Mouse (Mus musculus): ENCODE measurements around the gene Dlat. TPM values are rescaled to one million over a fixed set of nuclear protein-coding genes. Genes with fewer than 3 reads are reported as not detected.
A peak's percentile ranks its signal among the peaks of the same experiment; 100 is the strongest.

Dlat gene
- polyA plus RNA-seq, 1 experiment from 2014 or later = 47.7 TPM

GRCm38 (mm10) chr9:50604338-50604737, 55.2 kb downstream of the Dlat start:
- no peaks in the 10 kb centered on the region for H3K27me3 ChIP-seq
- H3K4me1 ChIP-seq = peaks cover 19% of the 10 kb centered on the region
- H3K36me3 ChIP-seq = peaks cover 41% of the 10 kb centered on the region
- no peaks in the 10 kb centered on the region for H3K9me3 ChIP-seq
- peak overlapping the region; percentile 87 for H3K27ac ChIP-seq
- WGBS = 2% methylated on average over 6 of the region's 6 CpGs
- H3K4me3 ChIP-seq = peak overlapping the region; percentile 85
- H3K9ac ChIP-seq = peak overlapping the region; percentile 87
- ATAC-seq (ENCODE audit: insufficient number of reproducible peaks, low FRiP score, low TSS enrichment, low read depth) = no peak
- peak overlapping the region; percentile 67 for H3K4me2 ChIP-seq

DNA sequence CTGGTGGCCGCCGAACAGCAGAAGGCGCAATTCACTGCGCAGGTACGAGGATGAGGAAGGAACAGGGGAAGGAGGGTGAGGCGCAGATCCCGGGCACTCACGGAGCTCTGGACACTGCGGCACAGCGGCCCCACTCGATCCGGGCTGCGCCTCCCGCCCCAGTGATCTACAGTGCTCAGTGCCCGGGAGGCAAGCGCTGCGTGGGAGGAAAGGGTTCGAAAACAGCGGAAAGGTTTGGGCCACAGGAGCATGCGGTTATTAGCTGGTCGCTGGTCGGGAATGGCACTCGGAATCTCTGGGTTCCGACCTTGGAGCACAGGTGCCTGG, 55.6 kb downstream of the Dlat start:
- peak; percentile 75; the same call in 1 of the 2 replicates for ATAC-seq (ENCODE audit: insufficient number of reproducible peaks, low FRiP score, low TSS enrichment, low read depth)
- peaks cover 42% of the 10 kb centered on the region for H3K36me3 ChIP-seq
- H3K4me2 ChIP-seq = peak overlapping the region; percentile 67
- peaks cover 19% of the 10 kb centered on the region for H3K4me1 ChIP-seq
- no peaks in the 10 kb centered on the region for H3K27me3 ChIP-seq
- WGBS = 0% methylated on average over 24 of the region's 24 CpGs
- peak overlapping the region; percentile 87 for H3K9ac ChIP-seq
- no peaks in the 10 kb centered on the region for H3K9me3 ChIP-seq
- H3K4me3 ChIP-seq = peak overlapping the region; percentile 85
- peak overlapping the region; percentile 87 for H3K27ac ChIP-seq

DNA sequence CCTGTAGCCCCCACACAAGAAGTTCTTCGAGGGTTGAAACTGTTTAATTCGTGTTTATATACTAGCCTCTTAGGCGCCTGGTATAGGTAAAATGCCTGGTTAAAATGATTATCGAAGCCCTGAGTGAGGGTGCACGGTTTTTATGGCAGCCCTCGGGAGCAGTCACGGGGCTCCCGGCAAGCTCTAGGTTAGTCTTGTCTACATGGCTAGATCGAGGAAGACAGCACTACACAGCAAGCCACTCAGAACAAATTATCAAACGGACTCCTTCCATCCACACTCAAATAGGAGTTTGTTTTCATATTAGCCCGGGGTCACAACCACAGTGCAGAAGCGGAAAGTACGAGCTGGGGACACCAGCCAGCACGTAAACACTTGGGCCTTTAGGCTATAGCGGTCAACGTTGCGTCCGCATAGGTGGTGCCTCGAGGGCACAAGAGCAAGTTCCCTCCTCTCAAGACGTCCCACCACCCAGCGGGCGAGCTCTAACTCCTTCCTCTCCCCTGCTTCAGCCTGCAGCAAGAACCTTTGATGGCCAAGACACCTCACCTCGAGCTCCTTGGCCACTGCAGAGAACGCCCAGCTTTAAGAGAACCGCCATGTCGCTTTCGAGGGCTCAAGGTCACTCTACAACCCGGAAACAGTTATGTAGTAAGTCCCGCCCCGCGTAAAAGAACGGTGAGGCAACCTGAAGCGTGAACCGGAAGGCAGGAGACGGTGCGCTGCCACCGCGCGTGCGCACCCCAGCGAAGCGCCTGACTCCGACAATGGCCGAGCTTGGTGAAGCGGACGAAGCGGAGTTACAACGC, 56.2 kb downstream of the Dlat start, which contains the start of the genes Sdhd and Timm8b:
Sdhd (minus strand) TSS at position 624 of the 809 bp plus-strand sequence.
Timm8b (plus strand) TSS at position 722 of the 809 bp plus-strand sequence.
- peak within 1 kb of the TSS; percentile 87 for H3K27ac ChIP-seq
- peak within 1 kb of the TSS; percentile 85 for H3K4me3 ChIP-seq
- under 1% methylated on average over 48 of the region's 48 CpGs for WGBS
- H3K4me2 ChIP-seq = peak within 1 kb of the TSS; percentile 67
- no peaks in the 10 kb centered on the region for H3K27me3 ChIP-seq
- H3K9ac ChIP-seq = peak within 1 kb of the TSS; percentile 87
- H3K9me3 ChIP-seq = no peaks in the 10 kb centered on the region
- peaks cover 19% of the 10 kb centered on the region for H3K4me1 ChIP-seq
- peak; percentile 94 for ATAC-seq (ENCODE audit: insufficient number of reproducible peaks, low FRiP score, low TSS enrichment, low read depth)
- H3K36me3 ChIP-seq = peaks cover 43% of the 10 kb centered on the region

DNA sequence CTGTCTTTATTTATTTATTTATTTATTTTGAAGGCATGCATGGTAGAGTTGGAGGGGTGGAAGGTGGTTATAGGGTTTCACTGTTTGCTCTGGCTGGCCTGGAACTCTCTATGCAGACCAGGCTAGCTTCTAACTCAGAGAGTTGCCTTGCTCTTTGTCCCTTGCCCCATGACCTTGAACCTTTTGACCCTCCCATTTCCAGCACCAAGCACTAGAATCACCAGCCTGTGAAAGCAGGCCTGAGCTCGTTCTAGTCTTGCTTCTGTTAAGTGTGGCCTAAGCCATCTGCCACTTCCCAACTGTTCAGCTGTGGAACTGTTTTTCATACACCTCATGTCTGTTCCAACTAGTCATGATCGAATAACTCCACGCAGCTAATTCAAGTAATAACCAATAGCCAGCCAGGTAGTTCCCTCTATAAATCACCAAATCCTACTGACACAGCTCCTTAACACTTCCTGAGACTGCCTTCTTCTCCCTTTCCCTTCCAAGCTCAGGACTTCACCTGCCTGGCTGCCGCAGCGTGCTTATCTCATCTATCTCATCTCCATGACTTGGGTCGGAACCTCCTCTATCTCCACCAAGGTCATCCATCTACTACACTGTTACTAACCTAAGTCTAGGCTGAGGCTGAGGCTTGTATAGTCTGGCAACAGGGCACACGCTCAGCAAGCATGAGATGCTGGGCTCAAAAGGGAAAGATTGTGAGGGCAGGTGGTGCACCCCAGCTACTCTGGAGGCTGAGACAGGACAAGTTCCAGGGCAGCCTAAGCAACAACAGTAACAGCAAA, 57.3 kb downstream of the Dlat start:
- H3K27me3 ChIP-seq = no peaks in the 10 kb centered on the region
- no peak for ATAC-seq (ENCODE audit: insufficient number of reproducible peaks, low FRiP score, low TSS enrichment, low read depth)
- H3K4me3 ChIP-seq = peak overlapping the region; percentile 85
- WGBS = 84% methylated on average over 7 of the region's 7 CpGs
- H3K27ac ChIP-seq = no peak overlapping the region
- peak overlapping the region; percentile 11; the same call in 1 of the 2 replicates for H3K9ac ChIP-seq
- peaks cover 19% of the 10 kb centered on the region for H3K4me1 ChIP-seq
- H3K36me3 ChIP-seq = peaks cover 43% of the 10 kb centered on the region
- peak overlapping the region; percentile 67 for H3K4me2 ChIP-seq
- no peaks in the 10 kb centered on the region for H3K9me3 ChIP-seq

DNA sequence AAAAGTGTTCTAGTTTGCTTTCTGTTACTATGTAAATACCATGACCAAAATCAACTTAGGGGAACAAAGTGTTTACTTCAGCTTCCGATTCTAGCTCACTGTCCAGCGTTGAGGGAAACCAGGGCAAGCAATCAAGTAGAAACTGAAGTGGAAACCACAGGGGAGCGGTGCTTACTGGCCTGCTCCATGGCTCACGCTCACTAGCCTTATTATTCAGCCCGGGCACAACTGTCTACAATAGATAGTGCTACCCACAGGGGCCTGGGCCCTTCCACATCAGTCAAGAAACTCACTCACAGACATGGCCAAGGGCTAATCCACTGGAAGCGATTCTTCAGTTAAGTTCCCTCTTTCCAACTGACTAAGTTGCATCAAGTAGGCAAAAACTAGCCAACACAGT, 58.0 kb downstream of the Dlat start:
- H3K4me3 ChIP-seq = no peak overlapping the region
- WGBS = 92% methylated on average over 6 of the region's 6 CpGs
- H3K36me3 ChIP-seq = peaks cover 46% of the 10 kb centered on the region

GRCm38 (mm10) chr9:50596973-50597372, 62.6 kb downstream of the Dlat start:
- H3K4me3 ChIP-seq = no peak overlapping the region
- H3K4me2 ChIP-seq = no peak overlapping the region
- ATAC-seq (ENCODE audit: insufficient number of reproducible peaks, low FRiP score, low TSS enrichment, low read depth) = no peak
- 97% methylated on average over 8 of the region's 8 CpGs for WGBS
- H3K36me3 ChIP-seq = peaks cover 56% of the 10 kb centered on the region
- no peaks in the 10 kb centered on the region for H3K27me3 ChIP-seq
- no peaks in the 10 kb centered on the region for H3K9me3 ChIP-seq
- no peak overlapping the region for H3K27ac ChIP-seq
- H3K9ac ChIP-seq = no peak overlapping the region
- peaks cover 1% of the 10 kb centered on the region for H3K4me1 ChIP-seq

More for the DNA sequence above, 58.0 kb downstream of the Dlat start:
- Histone ChIP-seq H3K4me1 (peaks cover 19% of the 10 kb centered on the region), H3K9me3 (no peaks in the 10 kb centered on the region), H3K27ac (no peak overlapping the region), H3K4me2 (no peak overlapping the region), H3K27me3 (no peaks in the 10 kb centered on the region), H3K9ac (no peak overlapping the region)
- no peak for ATAC-seq (ENCODE audit: insufficient number of reproducible peaks, low FRiP score, low TSS enrichment, low read depth)

DNA sequence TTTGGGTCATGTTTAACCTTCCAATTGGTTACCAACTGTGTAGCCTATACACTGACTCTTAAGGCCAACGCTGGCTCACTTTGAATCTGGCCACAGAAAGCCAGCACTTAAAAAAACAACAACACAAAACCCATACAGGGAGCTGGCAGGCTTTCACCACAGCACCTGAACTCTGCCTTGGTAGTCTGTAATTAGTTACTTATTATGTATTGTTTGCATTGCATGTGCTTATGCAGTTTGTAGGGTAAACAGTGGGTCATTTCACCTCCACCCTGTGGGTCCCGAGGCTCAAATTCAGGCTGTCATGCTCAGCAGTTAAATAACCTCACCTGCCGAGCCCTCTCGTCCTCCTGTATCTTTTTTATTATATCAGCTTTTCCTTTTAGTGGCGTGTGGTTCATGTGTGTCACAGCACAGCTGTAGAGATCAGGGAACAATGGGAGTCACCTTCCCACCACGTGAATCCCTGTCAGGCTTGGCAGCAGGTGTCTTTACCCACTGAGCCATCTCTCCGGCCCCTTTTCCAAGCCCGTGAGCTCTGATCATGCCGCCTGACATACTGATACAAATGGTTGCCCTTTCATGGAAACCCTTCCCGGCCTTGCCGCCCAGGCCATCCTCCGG, 64.7 kb downstream of the Dlat start:
- ATAC-seq (ENCODE audit: insufficient number of reproducible peaks, low FRiP score, low TSS enrichment, low read depth) = no peak
- no peak overlapping the region for H3K4me2 ChIP-seq
- no peak overlapping the region for H3K9ac ChIP-seq
- 77% methylated on average over 12 of the region's 12 CpGs for WGBS
- no peaks in the 10 kb centered on the region for H3K27me3 ChIP-seq
- no peaks in the 10 kb centered on the region for H3K9me3 ChIP-seq
- peaks cover 48% of the 10 kb centered on the region for H3K36me3 ChIP-seq
- H3K4me3 ChIP-seq = no peak overlapping the region
- H3K4me1 ChIP-seq = no peaks in the 10 kb centered on the region
- no peak overlapping the region for H3K27ac ChIP-seq

GRCm38 (mm10) chr9:50593544-50593943, 66.0 kb downstream of the Dlat start:
- WGBS = 100% methylated on average over 3 of the region's 3 CpGs
- Histone ChIP-seq H3K27ac (no peak overlapping the region), H3K36me3 (peaks cover 36% of the 10 kb centered on the region), H3K9me3 (no peaks in the 10 kb centered on the region), H3K4me1 (no peaks in the 10 kb centered on the region), H3K4me2 (no peak overlapping the region), H3K9ac (no peak overlapping the region), H3K27me3 (no peaks in the 10 kb centered on the region), H3K4me3 (no peak overlapping the region)
- no peak for ATAC-seq (ENCODE audit: insufficient number of reproducible peaks, low FRiP score, low TSS enrichment, low read depth)

DNA sequence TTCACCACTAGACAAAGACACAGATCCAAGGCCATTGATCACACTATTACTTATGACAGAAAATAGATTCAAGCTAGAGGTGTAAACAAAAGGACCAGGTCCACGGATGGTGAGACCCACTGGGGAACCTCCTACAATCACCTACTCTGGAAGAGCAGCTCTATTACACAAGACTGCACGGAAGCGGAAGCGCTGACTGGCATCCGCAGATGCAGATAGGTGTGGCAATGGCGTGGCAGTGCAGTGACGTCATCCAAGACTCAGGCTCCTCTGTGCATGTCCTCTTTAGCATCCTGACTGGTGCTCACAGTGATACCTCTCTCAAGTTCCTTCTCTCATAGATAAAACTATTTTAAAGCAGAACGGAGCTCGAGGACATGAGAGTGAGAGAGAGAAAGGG, 66.6 kb downstream of the Dlat start:
- no peak for ATAC-seq (ENCODE audit: insufficient number of reproducible peaks, low FRiP score, low TSS enrichment, low read depth)
- no peak overlapping the region for H3K4me3 ChIP-seq
- no peak overlapping the region for H3K27ac ChIP-seq
- H3K27me3 ChIP-seq = no peaks in the 10 kb centered on the region
- 86% methylated on average over 9 of the region's 9 CpGs for WGBS
- no peaks in the 10 kb centered on the region for H3K9me3 ChIP-seq
- no peak overlapping the region for H3K9ac ChIP-seq
- H3K4me2 ChIP-seq = no peak overlapping the region
- no peaks in the 10 kb centered on the region for H3K4me1 ChIP-seq
- H3K36me3 ChIP-seq = peaks cover 30% of the 10 kb centered on the region

- no peaks in the 10 kb centered on the region for H3K9me3 ChIP-seq
- H3K4me1 ChIP-seq = no peaks in the 10 kb centered on the region
- H3K4me3 ChIP-seq = no peak overlapping the region
- ATAC-seq (ENCODE audit: insufficient number of reproducible peaks, low FRiP score, low TSS enrichment, low read depth) = no peak
- no peak overlapping the region for H3K9ac ChIP-seq
- no peaks in the 10 kb centered on the region for H3K27me3 ChIP-seq
- no peak overlapping the region for H3K4me2 ChIP-seq
- H3K36me3 ChIP-seq = peaks cover 13% of the 10 kb centered on the region
- no peak overlapping the region for H3K27ac ChIP-seq
- 69% methylated on average over 10 of the region's 10 CpGs for WGBS
Observed at GRCm38 (mm10) chr9:50590856-50591518, 68.6 kb downstream of the Dlat start.

DNA sequence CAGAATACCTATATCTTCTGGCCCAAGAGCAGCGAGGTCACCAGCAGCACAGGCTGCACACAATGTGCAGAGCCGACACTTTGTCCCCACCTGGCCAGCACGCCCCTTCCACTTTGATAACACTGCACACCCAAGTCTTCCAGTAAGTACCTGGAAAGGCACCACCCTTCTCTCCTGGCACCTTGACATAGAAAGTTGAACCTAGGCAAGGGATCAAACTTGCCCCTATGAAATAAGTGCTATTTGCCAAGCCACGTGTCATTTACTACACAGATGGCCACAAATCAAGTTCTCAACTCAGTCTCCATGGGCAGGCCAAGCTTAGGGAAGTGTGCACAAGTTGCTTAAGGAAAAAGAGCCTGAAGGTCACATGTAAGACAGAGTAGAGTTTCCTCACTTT, 72.6 kb downstream of the Dlat start:
- no peak overlapping the region for H3K4me3 ChIP-seq
- ATAC-seq (ENCODE audit: insufficient number of reproducible peaks, low FRiP score, low TSS enrichment, low read depth) = no peak
- no peaks in the 10 kb centered on the region for H3K27me3 ChIP-seq
- no peaks in the 10 kb centered on the region for H3K36me3 ChIP-seq
- H3K9ac ChIP-seq = no peak overlapping the region
- no peaks in the 10 kb centered on the region for H3K4me1 ChIP-seq
- no peak overlapping the region for H3K4me2 ChIP-seq
- no peak overlapping the region for H3K27ac ChIP-seq
- H3K9me3 ChIP-seq = no peaks in the 10 kb centered on the region
- WGBS = 80% methylated on average over 4 of the region's 4 CpGs

Measured in limb, embryonic 15.5 days (tissue).